Mouse (Mus musculus): ENCODE measurements at regions not wholly inside any gene's neighbourhood (a gene's known extent, or its start where the extent isn't known, plus 50 kb on each side); places are given as distances from the start of the nearest gene placed in this dataset.
A peak's percentile ranks its signal among the peaks of the same experiment; 100 is the strongest.

- no peak for DNase-seq
Measured at GRCm38 (mm10) chr8:47769452-47769851, 52.5 kb upstream of the Cldn24 start.

- no peak for DNase-seq
Measured at GRCm38 (mm10) chr8:47768751-47769150, 53.2 kb upstream of the Cldn24 start.

- DNase-seq = peak; percentile 4
Measured at GRCm38 (mm10) chr8:47764480-47764879, 50.7 kb upstream of the Cdkn2aip start.

- no peak for DNase-seq
Measured at GRCm38 (mm10) chr8:47764068-47764467, 50.3 kb upstream of the Cdkn2aip start.
